Mouse (Mus musculus): ENCODE measurements around the gene Capg.

The Capg gene

GRCm38 (mm10) chr6:72544283-72544987 is at the start of gene Capg:
Gene Capg (plus strand): TSS chr6:72544391.
- no peak for DNase-seq (ENCODE audit: extremely low read depth, low read depth, low spot score)

GRCm38 (mm10) chr6:72498950-72499349 is 45.2 kb upstream of the Capg start:
- DNase-seq (ENCODE audit: extremely low read depth, low read depth, low spot score) = no peak

GRCm38 (mm10) chr6:72503309-72503708 is 40.9 kb upstream of the Capg start:
- DNase-seq (ENCODE audit: extremely low read depth, low read depth, low spot score) = no peak

GRCm38 (mm10) chr6:72503939-72504338 is 40.3 kb upstream of the Capg start:
- no peak for DNase-seq (ENCODE audit: extremely low read depth, low read depth, low spot score)

GRCm38 (mm10) chr6:72506104-72506503 is 38.1 kb upstream of the Capg start:
- DNase-seq (ENCODE audit: extremely low read depth, low read depth, low spot score) = no peak

GRCm38 (mm10) chr6:72508596-72508995 is 35.6 kb upstream of the Capg start:
- no peak for DNase-seq (ENCODE audit: extremely low read depth, low read depth, low spot score)

GRCm38 (mm10) chr6:72509872-72510435 is 34.2 kb upstream of the Capg start:
- no peak for DNase-seq (ENCODE audit: extremely low read depth, low read depth, low spot score)

GRCm38 (mm10) chr6:72510686-72511421 is 33.3 kb upstream of the Capg start:
- DNase-seq (ENCODE audit: extremely low read depth, low read depth, low spot score) = no peak

- DNase-seq (ENCODE audit: extremely low read depth, low read depth, low spot score) = no peak
Observed at GRCm38 (mm10) chr6:72512386-72513070, 31.7 kb upstream of the Capg start.

- DNase-seq (ENCODE audit: extremely low read depth, low read depth, low spot score) = no peak
Observed at GRCm38 (mm10) chr6:72513071-72513440, 31.1 kb upstream of the Capg start.

- DNase-seq (ENCODE audit: extremely low read depth, low read depth, low spot score) = no peak
Observed at GRCm38 (mm10) chr6:72515644-72516043, 28.5 kb upstream of the Capg start.

- DNase-seq (ENCODE audit: extremely low read depth, low read depth, low spot score) = no peak
Observed at GRCm38 (mm10) chr6:72518842-72519241, 25.3 kb upstream of the Capg start.

GRCm38 (mm10) chr6:72519303-72519702 is 24.9 kb upstream of the Capg start:
- DNase-seq (ENCODE audit: extremely low read depth, low read depth, low spot score) = no peak

- DNase-seq (ENCODE audit: extremely low read depth, low read depth, low spot score) = no peak
Observed at GRCm38 (mm10) chr6:72519892-72520663, 24.1 kb upstream of the Capg start.

- DNase-seq (ENCODE audit: extremely low read depth, low read depth, low spot score) = no peak
Observed at GRCm38 (mm10) chr6:72520904-72521303, 23.3 kb upstream of the Capg start.

GRCm38 (mm10) chr6:72521607-72522006 is 22.6 kb upstream of the Capg start, which contains the start of gene Sh2d6:
Gene Sh2d6 (minus strand): TSS chr6:72521707.
- DNase-seq (ENCODE audit: extremely low read depth, low read depth, low spot score) = no peak

- DNase-seq (ENCODE audit: extremely low read depth, low read depth, low spot score) = no peak
Observed at GRCm38 (mm10) chr6:72522288-72522687, 21.9 kb upstream of the Capg start.

GRCm38 (mm10) chr6:72523222-72523621 is 21.0 kb upstream of the Capg start:
- DNase-seq (ENCODE audit: extremely low read depth, low read depth, low spot score) = no peak

- no peak for DNase-seq (ENCODE audit: extremely low read depth, low read depth, low spot score)
Observed at GRCm38 (mm10) chr6:72524160-72524559, 20.0 kb upstream of the Capg start.

- no peak for DNase-seq (ENCODE audit: extremely low read depth, low read depth, low spot score)
Observed at GRCm38 (mm10) chr6:72527070-72527469, 17.1 kb upstream of the Capg start.
